Mouse (Mus musculus): ENCODE measurements around the gene Gm8300. TPM values are rescaled to one million over a fixed set of nuclear protein-coding genes. Genes with fewer than 3 reads are reported as not detected.
"Not testable (repeated sequence)": the region's sequence is repeated elsewhere in the genome, so short reads cannot be mapped to it uniquely, and the experiment has no call there.

Gm8300 gene
- polyA plus RNA-seq, 1 experiment: not detected

DNA sequence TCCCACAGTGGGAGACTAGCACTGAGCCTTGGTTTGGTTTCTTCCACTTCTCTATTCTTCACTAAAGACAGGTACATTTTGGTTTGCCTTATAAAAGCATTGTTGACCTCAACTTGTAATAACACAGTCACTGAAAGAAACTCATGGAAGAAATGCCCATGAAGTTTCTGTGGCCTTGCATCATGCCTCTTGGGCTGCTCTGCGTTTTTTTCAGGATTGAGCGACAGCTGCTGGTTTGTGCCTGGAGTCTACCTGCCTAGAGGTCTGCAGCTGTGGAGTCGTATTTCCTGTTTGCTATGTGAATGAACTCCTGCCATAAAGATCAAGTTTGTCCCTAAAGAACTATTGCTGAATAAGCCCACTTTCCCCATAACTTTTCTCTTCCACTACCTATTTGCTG lies 29.8 kb downstream of the Gm8300 start:
- H3K4me1 ChIP-seq (ENCODE audit: control insufficient read depth, insufficient read depth, low read length): no peaks in the 10 kb centered on the region
- TF ChIP-seq CTCF (IDR thresholded peaks at IDR 0.05; ENCODE audit: extremely low read depth, insufficient read depth, low read length): no peak
- no peak overlapping the region for H3K4me3 ChIP-seq (ENCODE audit: insufficient read depth, low read length)
- no peak overlapping the region for H3K27ac ChIP-seq (ENCODE audit: insufficient read depth, low read length)

DNA sequence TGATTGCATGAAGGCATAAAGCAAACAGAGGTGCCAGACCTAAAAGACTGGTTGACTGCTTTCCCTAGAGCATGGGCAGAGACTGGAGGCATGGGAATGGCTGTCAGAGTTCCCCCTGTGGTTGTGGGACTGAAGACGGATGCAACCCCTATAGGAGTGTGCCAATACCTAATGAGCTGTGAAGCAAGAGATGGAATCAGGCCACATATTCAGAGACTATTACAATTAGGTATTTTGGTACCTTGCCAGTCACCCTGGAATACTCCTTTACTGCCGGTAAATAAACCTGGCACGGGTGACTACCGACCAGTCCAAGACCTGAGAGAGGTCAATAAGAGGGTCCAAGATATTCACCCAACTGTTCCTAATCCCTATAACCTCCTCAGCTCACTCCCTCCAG lies 36.5 kb downstream of the Gm8300 start:
- H3K4me3 ChIP-seq (ENCODE audit: insufficient read depth, low read length); H3K4me1 ChIP-seq (ENCODE audit: control insufficient read depth, insufficient read depth, low read length); H3K27ac ChIP-seq (ENCODE audit: insufficient read depth, low read length): not testable (repeated sequence)

Other genes starting within 250 kb of the Gm8300 start
- gene Vipas39, start 248.1 kb upstream of the Gm8300 start, polyA plus RNA-seq (2012; rRNA removed): 61.0 and 64.0 TPM in 2 replicates
- 179 and 189 TPM in 2 replicates for gene Ahsa1, start 247.8 kb upstream of the Gm8300 start, polyA plus RNA-seq (2012; rRNA removed)
- gene Ism2, start 214.6 kb upstream of the Gm8300 start, polyA plus RNA-seq (2012; rRNA removed): 0.23 and 0.25 TPM in 2 replicates
- gene Sptlc2, start 126.0 kb upstream of the Gm8300 start, polyA plus RNA-seq (2012; rRNA removed): 22.4 and 25.0 TPM in 2 replicates
- 66.9 and 70.3 TPM in 2 replicates for gene Slirp, start 70.4 kb upstream of the Gm8300 start, polyA plus RNA-seq (2012; rRNA removed)
- gene Alkbh1, start 70.3 kb upstream of the Gm8300 start, polyA plus RNA-seq (2012; rRNA removed): 17.1 and 17.4 TPM in 2 replicates
- gene Snw1, start 42.0 kb upstream of the Gm8300 start, polyA plus RNA-seq (2012; rRNA removed): 44.9 and 46.5 TPM in 2 replicates
- not detected in 2 replicates for gene Gm5788, start 19.6 kb upstream of the Gm8300 start, polyA plus RNA-seq (2012; rRNA removed)
- gene Oog1, start 88.4 kb downstream of the Gm8300 start, polyA plus RNA-seq (2012; rRNA removed): not detected in 2 replicates
- gene Gm4027, start 104.6 kb downstream of the Gm8300 start, polyA plus RNA-seq (2012; rRNA removed): not detected in 2 replicates
- not detected in 2 replicates for gene Gm16381, start 130.3 kb downstream of the Gm8300 start, polyA plus RNA-seq (2012; rRNA removed)

All from cortical plate, adult 2 months (tissue).